Mouse (Mus musculus) forebrain, embryonic 15.5 days (tissue): ENCODE measurements around the gene Hivep1. TPM values are rescaled to one million over a fixed set of nuclear protein-coding genes. Genes with fewer than 3 reads are reported as not detected.

ENCODE experiments used
- ATAC-seq: fragments of 200-750 bp; cut with Nextera tagmentation; replicated peaks from 2 replicates; pipeline ENCODE4 v1.8.0; 2017; ENCODE audit warnings: mild to moderate bottlenecking, moderate TSS enrichment, moderate library complexity
- H3K27ac ChIP-seq: fragments of 300-500 bp; sonication (generic); replicated peaks from 2 replicates; pipeline ENCODE4 v1.5.1; 2015; ENCODE audit warnings: mild to moderate bottlenecking, inconsistent platforms
- H3K27me3 ChIP-seq: fragments of 300-500 bp; sonication (generic); 2 replicates; pipeline ENCODE4 v1.6.1; 2015; ENCODE audit warnings: inconsistent platforms
- H3K36me3 ChIP-seq: fragments of 300-500 bp; sonication (generic); 2 replicates; pipeline ENCODE4 v1.6.1; 2015; ENCODE audit warnings: mild to moderate bottlenecking, inconsistent platforms
- H3K4me1 ChIP-seq: fragments of 300-500 bp; sonication (generic); 2 replicates; pipeline ENCODE4 v1.6.1; 2015; ENCODE audit warnings: inconsistent platforms
- H3K4me2 ChIP-seq: fragments of 300-500 bp; sonication (generic); replicated peaks from 2 replicates; pipeline ENCODE4 v1.6.1; 2015; ENCODE audit warnings: mild to moderate bottlenecking, inconsistent platforms
- H3K4me3 ChIP-seq: fragments of 300-500 bp; sonication (generic); 2 replicates; pipeline ENCODE4 v1.5.1; 2015; ENCODE audit warnings: mild to moderate bottlenecking, inconsistent platforms
- H3K9ac ChIP-seq: fragments of 300-500 bp; sonication (generic); replicated peaks from 2 replicates; pipeline ENCODE4 v1.6.1; 2015; ENCODE audit warnings: mild to moderate bottlenecking, inconsistent platforms
- H3K9me3 ChIP-seq: fragments of 300-500 bp; sonication (generic); 2 replicates; pipeline ENCODE4 v1.6.1; 2016; ENCODE audit warnings: inconsistent platforms
- WGBS: fragments of 180-500 bp; shearing (Covaris S2); methylation state at CpG from one replicate; pipeline ENCODE4 v1.1.7; 2015; ENCODE audit warnings: mixed read lengths; 5-methylcytosine and 5-hydroxymethylcytosine counted together
- polyA plus RNA-seq: library from polyadenylated mRNA; unstranded; fragments of >200 nt; fragmentation: Nextera tagmentation; extraction: Ambion mirVana; gene quantifications from 2 replicates; pipeline ENCODE4 v1.2.1, GENCODE M21; 2015

The Hivep1 gene
- polyA plus RNA-seq, 1 experiment from 2014 or later = 21.9 TPM

GRCm38 (mm10) chr13:42193016-42193415 lies 141.2 kb downstream of the Hivep1 start:
- Histone ChIP-seq H3K9ac (no peak overlapping the region), H3K4me3 (no peak overlapping the region), H3K36me3 (no peaks in the 10 kb centered on the region), H3K9me3 (no peaks in the 10 kb centered on the region), H3K27me3 (no peaks in the 10 kb centered on the region), H3K4me1 (0 out of 2 replicates have a peak, but pooled peaks cover 3% of the 10 kb centered on the region), H3K4me2 (no peak overlapping the region), H3K27ac (no peak overlapping the region)
- no peak for ATAC-seq
- WGBS = 10% methylated on average over 9 of the region's 9 CpGs

- no peak overlapping the region for H3K9ac ChIP-seq
- no peak for ATAC-seq
- whole genome bisulfite sequencing = 92% methylated on average over 7 of the region's 7 CpGs
- H3K9me3 ChIP-seq = no peaks in the 10 kb centered on the region
- 0 out of 2 replicates have a peak, but pooled peaks cover 3% of the 10 kb centered on the region for H3K4me1 ChIP-seq
- no peaks in the 10 kb centered on the region for H3K27me3 ChIP-seq
- H3K4me2 ChIP-seq = no peak overlapping the region
- no peaks in the 10 kb centered on the region for H3K36me3 ChIP-seq
- no peak overlapping the region for H3K27ac ChIP-seq
- no peak overlapping the region for H3K4me3 ChIP-seq
These were observed 143.8 kb downstream of the Hivep1 start for GRCm38 (mm10) chr13:42195671-42196070.

GRCm38 (mm10) chr13:42197656-42198055 lies 145.8 kb downstream of the Hivep1 start:
- 94% methylated on average over 2 of the region's 2 CpGs for WGBS
- no peak overlapping the region for H3K9ac ChIP-seq
- no peak for ATAC-seq
- no peaks in the 10 kb centered on the region for H3K36me3 ChIP-seq
- H3K4me1 ChIP-seq = 0 out of 2 replicates have a peak, but pooled peaks cover 3% of the 10 kb centered on the region
- no peak overlapping the region for H3K4me3 ChIP-seq
- no peaks in the 10 kb centered on the region for H3K9me3 ChIP-seq
- no peak overlapping the region for H3K27ac ChIP-seq
- no peak overlapping the region for H3K4me2 ChIP-seq
- H3K27me3 ChIP-seq = no peaks in the 10 kb centered on the region

GRCm38 (mm10) chr13:42213556-42213955 lies 161.7 kb downstream of the Hivep1 start:
- Histone ChIP-seq H3K4me3 (no peak overlapping the region), H3K36me3 (no peaks in the 10 kb centered on the region), H3K4me1 (no peaks in the 10 kb centered on the region), H3K9me3 (no peaks in the 10 kb centered on the region), H3K4me2 (no peak overlapping the region), H3K9ac (no peak overlapping the region), H3K27me3 (no peaks in the 10 kb centered on the region), H3K27ac (no peak overlapping the region)
- ATAC-seq = no peak
- WGBS = 87% methylated on average over 6 of the region's 6 CpGs

GRCm38 (mm10) chr13:42222401-42222800 lies 170.6 kb downstream of the Hivep1 start:
- H3K9ac ChIP-seq = no peak overlapping the region
- whole genome bisulfite sequencing = 94% methylated on average over 7 of the region's 7 CpGs
- no peak for ATAC-seq

GRCm38 (mm10) chr13:42228849-42229248 lies 177.0 kb downstream of the Hivep1 start:
- H3K27me3 ChIP-seq = no peaks in the 10 kb centered on the region
- no peak overlapping the region for H3K4me2 ChIP-seq
- no peaks in the 10 kb centered on the region for H3K9me3 ChIP-seq
- 94% methylated on average over 10 of the region's 10 CpGs for WGBS
- H3K9ac ChIP-seq = no peak overlapping the region
- ATAC-seq = no peak
- H3K4me3 ChIP-seq = no peak overlapping the region
- H3K4me1 ChIP-seq = no peaks in the 10 kb centered on the region
- H3K27ac ChIP-seq = no peak overlapping the region
- H3K36me3 ChIP-seq = no peaks in the 10 kb centered on the region

More at GRCm38 (mm10) chr13:42222401-42222800, 170.6 kb downstream of the Hivep1 start:
- no peaks in the 10 kb centered on the region for H3K4me1 ChIP-seq
- H3K4me2 ChIP-seq = no peak overlapping the region
- H3K36me3 ChIP-seq = no peaks in the 10 kb centered on the region
- H3K27me3 ChIP-seq = no peaks in the 10 kb centered on the region
- no peak overlapping the region for H3K4me3 ChIP-seq
- H3K9me3 ChIP-seq = no peaks in the 10 kb centered on the region
- H3K27ac ChIP-seq = no peak overlapping the region

- no peak overlapping the region for H3K4me3 ChIP-seq
- no peak overlapping the region for H3K9ac ChIP-seq
- H3K4me1 ChIP-seq = no peaks in the 10 kb centered on the region
- WGBS = 79% methylated on average over 9 of the region's 9 CpGs
- H3K36me3 ChIP-seq = no peaks in the 10 kb centered on the region
- no peaks in the 10 kb centered on the region for H3K9me3 ChIP-seq
- H3K4me2 ChIP-seq = no peak overlapping the region
- no peak overlapping the region for H3K27ac ChIP-seq
- no peaks in the 10 kb centered on the region for H3K27me3 ChIP-seq
- ATAC-seq = no peak
These were observed 182.1 kb downstream of the Hivep1 start for GRCm38 (mm10) chr13:42233741-42234419.

GRCm38 (mm10) chr13:42238520-42238919 lies 186.7 kb downstream of the Hivep1 start:
- WGBS = 93% methylated on average over 3 of the region's 3 CpGs
- no peaks in the 10 kb centered on the region for H3K4me1 ChIP-seq
- ATAC-seq = no peak
- no peaks in the 10 kb centered on the region for H3K27me3 ChIP-seq
- H3K27ac ChIP-seq = no peak overlapping the region
- no peak overlapping the region for H3K9ac ChIP-seq
- H3K36me3 ChIP-seq = no peaks in the 10 kb centered on the region
- no peak overlapping the region for H3K4me2 ChIP-seq
- no peaks in the 10 kb centered on the region for H3K9me3 ChIP-seq
- H3K4me3 ChIP-seq = no peak overlapping the region

GRCm38 (mm10) chr13:42242131-42242530 lies 190.3 kb downstream of the Hivep1 start:
- H3K4me1 ChIP-seq = no peaks in the 10 kb centered on the region; the same call in 1 of the 2 replicates
- H3K4me2 ChIP-seq = no peak overlapping the region
- no peak for ATAC-seq
- no peak overlapping the region for H3K9ac ChIP-seq
- H3K27me3 ChIP-seq = no peaks in the 10 kb centered on the region
- no peak overlapping the region for H3K4me3 ChIP-seq
- H3K9me3 ChIP-seq = no peaks in the 10 kb centered on the region
- 6% methylated on average over 3 of the region's 3 CpGs for WGBS
- H3K27ac ChIP-seq = no peak overlapping the region
- H3K36me3 ChIP-seq = no peaks in the 10 kb centered on the region

Other genes starting within 250 kb of the Hivep1 start
- not detected in 2 replicates for gene Adtrp, start 204.3 kb upstream of the Hivep1 start, polyA plus RNA-seq
- 1.4 TPM in 2 replicates for gene Edn1, start 249.5 kb downstream of the Hivep1 start, polyA plus RNA-seq